Mouse (Mus musculus): ENCODE results near the gene Mvb12b. TPM values are rescaled to one million over a fixed set of nuclear protein-coding genes. Genes with fewer than 3 reads are reported as not detected.

Mvb12b gene
- polyA plus RNA-seq, 1 experiment: 8.9 TPM

- H3K36me3 ChIP-seq (ENCODE audit: control insufficient read depth): peaks cover 58% of the 10 kb centered on the region
- no peak overlapping the region for H3K4me3 ChIP-seq (replicated peaks)
- TF ChIP-seq TAL1 (IDR thresholded peaks at IDR 0.05; ENCODE audit: low read length) (no peak), GATA1 (IDR thresholded peaks at IDR 0.05; ENCODE audit: low read length) (no peak)
- no peaks in the 10 kb centered on the region for H3K9me3 ChIP-seq (ENCODE audit: control insufficient read depth, low read length)
- H3K4me1 ChIP-seq (ENCODE audit: control insufficient read depth): peaks cover 31% of the 10 kb centered on the region
- no peaks in the 10 kb centered on the region for H3K27me3 ChIP-seq (ENCODE audit: control insufficient read depth)
Measured at GRCm38 (mm10) chr2:33876529-33877290, 11.0 kb downstream of the Mvb12b start.

GRCm38 (mm10) chr2:33875594-33875993 is 12.2 kb downstream of the Mvb12b start:
- no peak overlapping the region for H3K4me3 ChIP-seq (replicated peaks)
- peaks cover 38% of the 10 kb centered on the region for H3K4me1 ChIP-seq (ENCODE audit: control insufficient read depth)
- H3K9me3 ChIP-seq (ENCODE audit: control insufficient read depth, low read length): no peaks in the 10 kb centered on the region
- TF ChIP-seq TAL1 (IDR thresholded peaks at IDR 0.05; ENCODE audit: low read length): no peak
- TF ChIP-seq GATA1 (IDR thresholded peaks at IDR 0.05; ENCODE audit: low read length): no peak
- H3K27me3 ChIP-seq (ENCODE audit: control insufficient read depth): no peaks in the 10 kb centered on the region
- peaks cover 56% of the 10 kb centered on the region for H3K36me3 ChIP-seq (ENCODE audit: control insufficient read depth)

- no peaks in the 10 kb centered on the region for H3K9me3 ChIP-seq (ENCODE audit: control insufficient read depth, low read length)
- peaks cover 40% of the 10 kb centered on the region for H3K4me1 ChIP-seq (ENCODE audit: control insufficient read depth)
- H3K36me3 ChIP-seq (ENCODE audit: control insufficient read depth): peaks cover 59% of the 10 kb centered on the region
- no peaks in the 10 kb centered on the region for H3K27me3 ChIP-seq (ENCODE audit: control insufficient read depth)
- no peak overlapping the region for H3K4me3 ChIP-seq (replicated peaks)
- TF ChIP-seq TAL1 (IDR thresholded peaks at IDR 0.05; ENCODE audit: low read length) (no peak), GATA1 (IDR thresholded peaks at IDR 0.05; ENCODE audit: low read length) (no peak)
Measured at GRCm38 (mm10) chr2:33874856-33875576, 12.7 kb downstream of the Mvb12b start.

GRCm38 (mm10) chr2:33874367-33874766 is 13.4 kb downstream of the Mvb12b start:
- H3K4me1 ChIP-seq (ENCODE audit: control insufficient read depth): peaks cover 46% of the 10 kb centered on the region
- no peaks in the 10 kb centered on the region for H3K9me3 ChIP-seq (ENCODE audit: control insufficient read depth, low read length)
- H3K4me3 ChIP-seq (replicated peaks): no peak overlapping the region
- H3K36me3 ChIP-seq (ENCODE audit: control insufficient read depth): peaks cover 61% of the 10 kb centered on the region
- no peaks in the 10 kb centered on the region for H3K27me3 ChIP-seq (ENCODE audit: control insufficient read depth)
- TF ChIP-seq GATA1 (IDR thresholded peaks at IDR 0.05; ENCODE audit: low read length) (no peak), TAL1 (IDR thresholded peaks at IDR 0.05; ENCODE audit: low read length) (no peak)

- Histone ChIP-seq H3K27me3 (ENCODE audit: control insufficient read depth) (no peaks in the 10 kb centered on the region), H3K36me3 (ENCODE audit: control insufficient read depth) (peaks cover 54% of the 10 kb centered on the region), H3K4me1 (ENCODE audit: control insufficient read depth) (peaks cover 46% of the 10 kb centered on the region), H3K4me3 (replicated peaks) (no peak overlapping the region), H3K9me3 (ENCODE audit: control insufficient read depth, low read length) (no peaks in the 10 kb centered on the region)
- TF ChIP-seq TAL1 (IDR thresholded peaks at IDR 0.05; ENCODE audit: low read length) (no peak), GATA1 (IDR thresholded peaks at IDR 0.05; ENCODE audit: low read length) (no peak)
Measured at GRCm38 (mm10) chr2:33873501-33873900, 14.2 kb downstream of the Mvb12b start.

- peaks cover 50% of the 10 kb centered on the region for H3K36me3 ChIP-seq (ENCODE audit: control insufficient read depth)
- H3K4me1 ChIP-seq (ENCODE audit: control insufficient read depth): peaks cover 47% of the 10 kb centered on the region
- no peaks in the 10 kb centered on the region for H3K27me3 ChIP-seq (ENCODE audit: control insufficient read depth)
- no peak overlapping the region for H3K4me3 ChIP-seq (replicated peaks)
- no peaks in the 10 kb centered on the region for H3K9me3 ChIP-seq (ENCODE audit: control insufficient read depth, low read length)
- no peak for TF ChIP-seq GATA1 (IDR thresholded peaks at IDR 0.05; ENCODE audit: low read length)
- TF ChIP-seq TAL1 (IDR thresholded peaks at IDR 0.05; ENCODE audit: low read length): no peak
Measured at GRCm38 (mm10) chr2:33872841-33873271, 14.9 kb downstream of the Mvb12b start.

- peaks cover 48% of the 10 kb centered on the region for H3K36me3 ChIP-seq (ENCODE audit: control insufficient read depth)
- H3K27me3 ChIP-seq (ENCODE audit: control insufficient read depth): no peaks in the 10 kb centered on the region
- no peak overlapping the region for H3K4me3 ChIP-seq (replicated peaks)
- TF ChIP-seq TAL1 (IDR thresholded peaks at IDR 0.05; ENCODE audit: low read length) (no peak), GATA1 (IDR thresholded peaks at IDR 0.05; ENCODE audit: low read length) (no peak)
- H3K4me1 ChIP-seq (ENCODE audit: control insufficient read depth): peaks cover 48% of the 10 kb centered on the region
- H3K9me3 ChIP-seq (ENCODE audit: control insufficient read depth, low read length): no peaks in the 10 kb centered on the region
Measured at GRCm38 (mm10) chr2:33871181-33871520, 16.6 kb downstream of the Mvb12b start.

- peaks cover 48% of the 10 kb centered on the region for H3K4me1 ChIP-seq (ENCODE audit: control insufficient read depth)
- no peaks in the 10 kb centered on the region for H3K9me3 ChIP-seq (ENCODE audit: control insufficient read depth, low read length)
- peaks cover 48% of the 10 kb centered on the region for H3K36me3 ChIP-seq (ENCODE audit: control insufficient read depth)
Measured at GRCm38 (mm10) chr2:33870369-33871180, 17.2 kb downstream of the Mvb12b start.

More at GRCm38 (mm10) chr2:33870369-33871180, 17.2 kb downstream of the Mvb12b start:
- Histone ChIP-seq H3K4me3 (replicated peaks) (no peak overlapping the region), H3K27me3 (ENCODE audit: control insufficient read depth) (no peaks in the 10 kb centered on the region)
- TF ChIP-seq GATA1 (IDR thresholded peaks at IDR 0.05; ENCODE audit: low read length): no peak
- no peak for TF ChIP-seq TAL1 (IDR thresholded peaks at IDR 0.05; ENCODE audit: low read length)
